Mouse (Mus musculus) erythroblast, embryonic 14.5 days (primary cell): ENCODE measurements around the gene Xrcc5.

Experiments used
- GATA1 ChIP-seq: IDR thresholded peaks from 2 replicates; pipeline ENCODE4 v1.6.1; 2012; ENCODE audit warnings: low read length, inconsistent platforms, mixed read lengths
- TAL1 ChIP-seq: IDR thresholded peaks from 3 replicates; pipeline ENCODE4 v1.6.1; 2012; ENCODE audit warnings: low read length, inconsistent platforms, mixed read lengths

GRCm38 (mm10) chr1:72293869-72294663 lies 13.2 kb upstream of the Xrcc5 start:
- TF ChIP-seq GATA1 (no peak), TAL1 (no peak)
